Mouse (Mus musculus): ENCODE results near the gene Epb41. TPM values are rescaled to one million over a fixed set of nuclear protein-coding genes. Genes with fewer than 3 reads are reported as not detected.

The Epb41 gene
- total and polyA plus RNA-seq, 2 experiments from 2014 or later = 29.4 to 77.1 TPM

GRCm38 (mm10) chr4:131968873-131969272, 106.2 kb downstream of the Epb41 start:
- Histone ChIP-seq H3K9ac (replicated peaks; ENCODE audit: low read length, poor library complexity, severe bottlenecking) (no peak overlapping the region), H3K4me1 (ENCODE audit: insufficient read depth, low read length) (no peaks in the 10 kb centered on the region), H3K4me2 (ENCODE audit: low read depth, low read length, poor library complexity, severe bottlenecking) (no peak overlapping the region), H3K27me3 (ENCODE audit: insufficient read depth, low read length) (no peaks in the 10 kb centered on the region), H3K36me3 (ENCODE audit: insufficient read depth, low read length) (peaks cover 27% of the 10 kb centered on the region), H3K4me3 (ENCODE audit: low read depth, low read length) (no peak overlapping the region), H3K9me3 (ENCODE audit: low read length) (no peaks in the 10 kb centered on the region), H3K27ac (ENCODE audit: low read depth, low read length) (no peak overlapping the region)
- peak; percentile 60 for TF ChIP-seq CTCF (IDR thresholded peaks at IDR 0.05)
- ATAC-seq (ENCODE audit: low FRiP score) = no peak
- DNase-seq (ENCODE audit: low spot score) = peak; percentile 15
- WGBS = 93% methylated on average over 2 of the region's 2 CpGs

- TF ChIP-seq CTCF (IDR thresholded peaks at IDR 0.05) = no peak
- ATAC-seq (ENCODE audit: low FRiP score) = no peak
- H3K36me3 ChIP-seq (ENCODE audit: insufficient read depth, low read length) = peaks cover 17% of the 10 kb centered on the region; the same call in 1 of the 2 replicates
- no peaks in the 10 kb centered on the region for H3K9me3 ChIP-seq (ENCODE audit: low read length)
- WGBS = 85% methylated on average over 3 of the region's 3 CpGs
- H3K4me1 ChIP-seq (ENCODE audit: insufficient read depth, low read length) = no peaks in the 10 kb centered on the region
- no peak overlapping the region for H3K4me2 ChIP-seq (ENCODE audit: low read depth, low read length, poor library complexity, severe bottlenecking)
- H3K27me3 ChIP-seq (ENCODE audit: insufficient read depth, low read length) = no peaks in the 10 kb centered on the region
- H3K9ac ChIP-seq (replicated peaks; ENCODE audit: low read length, poor library complexity, severe bottlenecking) = no peak overlapping the region
- H3K4me3 ChIP-seq (ENCODE audit: low read depth, low read length) = no peak overlapping the region
- no peak for DNase-seq (ENCODE audit: low spot score)
- no peak overlapping the region for H3K27ac ChIP-seq (ENCODE audit: low read depth, low read length)
Measured at GRCm38 (mm10) chr4:131957161-131957560, 118.0 kb downstream of the Epb41 start.

GRCm38 (mm10) chr4:131950657-131951056, 124.5 kb downstream of the Epb41 start:
- WGBS = 29% methylated on average over 8 of the region's 8 CpGs

GRCm38 (mm10) chr4:131949903-131950302, 125.2 kb downstream of the Epb41 start:
- H3K36me3 ChIP-seq (ENCODE audit: insufficient read depth, low read length) = peaks cover 7% of the 10 kb centered on the region; the same call in 1 of the 2 replicates
- no peak for DNase-seq (ENCODE audit: low spot score)
- no peak for TF ChIP-seq CTCF (IDR thresholded peaks at IDR 0.05)
- no peak overlapping the region for H3K27ac ChIP-seq (ENCODE audit: low read depth, low read length)
- H3K4me2 ChIP-seq (ENCODE audit: low read depth, low read length, poor library complexity, severe bottlenecking) = no peak overlapping the region
- H3K9me3 ChIP-seq (ENCODE audit: low read length) = no peaks in the 10 kb centered on the region
- no peaks in the 10 kb centered on the region for H3K27me3 ChIP-seq (ENCODE audit: insufficient read depth, low read length)
- no peaks in the 10 kb centered on the region for H3K4me1 ChIP-seq (ENCODE audit: insufficient read depth, low read length)
- 26% methylated on average over 5 of the region's 5 CpGs for WGBS
- no peak overlapping the region for H3K9ac ChIP-seq (replicated peaks; ENCODE audit: low read length, poor library complexity, severe bottlenecking)
- no peak overlapping the region for H3K4me3 ChIP-seq (ENCODE audit: low read depth, low read length)
- ATAC-seq (ENCODE audit: low FRiP score) = no peak

More at GRCm38 (mm10) chr4:131950657-131951056, 124.5 kb downstream of the Epb41 start:
- no peak overlapping the region for H3K4me3 ChIP-seq (ENCODE audit: low read depth, low read length)
- no peak for DNase-seq (ENCODE audit: low spot score)
- H3K27me3 ChIP-seq (ENCODE audit: insufficient read depth, low read length) = no peaks in the 10 kb centered on the region
- H3K4me2 ChIP-seq (ENCODE audit: low read depth, low read length, poor library complexity, severe bottlenecking) = no peak overlapping the region
- no peak for TF ChIP-seq CTCF (IDR thresholded peaks at IDR 0.05)
- H3K36me3 ChIP-seq (ENCODE audit: insufficient read depth, low read length) = peaks cover 8% of the 10 kb centered on the region; the same call in 1 of the 2 replicates
- H3K4me1 ChIP-seq (ENCODE audit: insufficient read depth, low read length) = no peaks in the 10 kb centered on the region
- H3K9ac ChIP-seq (replicated peaks; ENCODE audit: low read length, poor library complexity, severe bottlenecking) = no peak overlapping the region
- no peaks in the 10 kb centered on the region for H3K9me3 ChIP-seq (ENCODE audit: low read length)
- no peak overlapping the region for H3K27ac ChIP-seq (ENCODE audit: low read depth, low read length)
- no peak for ATAC-seq (ENCODE audit: low FRiP score)

GRCm38 (mm10) chr4:131947848-131948247, 127.3 kb downstream of the Epb41 start:
- H3K9me3 ChIP-seq (ENCODE audit: low read length) = no peaks in the 10 kb centered on the region
- no peaks in the 10 kb centered on the region for H3K36me3 ChIP-seq (ENCODE audit: insufficient read depth, low read length)
- H3K27ac ChIP-seq (ENCODE audit: low read depth, low read length) = no peak overlapping the region
- ATAC-seq (ENCODE audit: low FRiP score) (no peak), DNase-seq (ENCODE audit: low spot score) (no peak)
- TF ChIP-seq CTCF (IDR thresholded peaks at IDR 0.05) = no peak
- H3K9ac ChIP-seq (replicated peaks; ENCODE audit: low read length, poor library complexity, severe bottlenecking) = no peak overlapping the region
- no peaks in the 10 kb centered on the region for H3K27me3 ChIP-seq (ENCODE audit: insufficient read depth, low read length)
- H3K4me3 ChIP-seq (ENCODE audit: low read depth, low read length) = no peak overlapping the region
- H3K4me1 ChIP-seq (ENCODE audit: insufficient read depth, low read length) = no peaks in the 10 kb centered on the region
- H3K4me2 ChIP-seq (ENCODE audit: low read depth, low read length, poor library complexity, severe bottlenecking) = no peak overlapping the region
- 94% methylated on average over 11 of the region's 11 CpGs for WGBS

GRCm38 (mm10) chr4:131940846-131941245, 134.3 kb downstream of the Epb41 start:
- 86% methylated on average over 4 of the region's 4 CpGs for WGBS
- no peak for ATAC-seq (ENCODE audit: low FRiP score)
- no peaks in the 10 kb centered on the region for H3K27me3 ChIP-seq (ENCODE audit: insufficient read depth, low read length)
- no peak overlapping the region for H3K4me3 ChIP-seq (ENCODE audit: low read depth, low read length)
- H3K4me1 ChIP-seq (ENCODE audit: insufficient read depth, low read length) = no peaks in the 10 kb centered on the region
- no peak overlapping the region for H3K9ac ChIP-seq (replicated peaks; ENCODE audit: low read length, poor library complexity, severe bottlenecking)
- H3K27ac ChIP-seq (ENCODE audit: low read depth, low read length) = no peak overlapping the region
- no peak for TF ChIP-seq CTCF (IDR thresholded peaks at IDR 0.05)
- H3K9me3 ChIP-seq (ENCODE audit: low read length) = no peaks in the 10 kb centered on the region
- H3K36me3 ChIP-seq (ENCODE audit: insufficient read depth, low read length) = no peaks in the 10 kb centered on the region
- no peak overlapping the region for H3K4me2 ChIP-seq (ENCODE audit: low read depth, low read length, poor library complexity, severe bottlenecking)
- no peak for DNase-seq (ENCODE audit: low spot score)
